Mouse (Mus musculus): ENCODE data around the gene Zbtb25. TPM values are rescaled to one million over a fixed set of nuclear protein-coding genes. Genes with fewer than 3 reads are reported as not detected.

Gene Zbtb25
- 22.1 and 28.7 TPM in 2 replicates for polyA plus RNA-seq (2012; rRNA removed)

DNA sequence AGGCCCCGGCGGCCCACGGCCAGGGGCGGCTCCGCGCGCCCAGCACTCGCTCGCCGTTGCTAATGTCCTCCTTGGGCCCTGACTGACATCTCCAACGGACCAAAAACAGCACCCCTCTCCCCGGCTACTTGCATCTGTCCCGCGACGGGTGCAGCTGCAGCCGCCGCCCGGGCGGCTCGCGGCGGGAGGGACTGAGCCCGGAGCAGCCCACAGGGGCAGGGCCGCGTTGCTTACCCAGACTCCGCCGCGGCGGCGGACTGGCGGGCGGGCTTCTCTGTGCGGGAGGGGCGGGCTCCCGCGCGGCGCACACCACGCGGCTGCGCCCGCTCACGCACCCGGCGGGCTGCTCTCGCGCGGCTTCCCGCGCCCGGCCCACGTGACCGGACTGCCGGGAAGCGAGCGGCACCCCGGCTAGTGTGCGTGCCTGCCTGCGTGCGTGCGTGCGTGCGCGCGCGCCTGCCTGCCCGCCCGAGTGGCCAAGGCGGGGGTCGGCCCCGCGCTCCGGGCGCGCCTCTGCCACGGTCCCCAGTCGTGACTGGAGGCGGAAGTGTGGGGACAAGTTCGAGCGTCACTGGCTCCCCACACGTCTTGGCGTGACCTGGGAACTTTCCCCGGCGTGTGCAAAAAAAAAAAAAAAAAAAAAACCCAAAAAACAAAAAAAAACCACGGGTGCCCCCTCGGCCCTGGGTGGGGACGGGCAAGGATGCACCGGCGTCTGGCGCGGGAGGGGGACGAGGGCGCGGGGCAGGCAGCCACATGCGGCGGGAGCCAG lies at the start of gene Zbtb25:
Gene Zbtb25, minus strand, starts transcription at position 397 of the 772 bp plus-strand sequence.
- Histone ChIP-seq H3K27ac (ENCODE audit: control insufficient read depth, insufficient read depth, low read length) (peak within 1 kb of the TSS; percentile 69), H3K4me3 (ENCODE audit: control insufficient read depth, insufficient read depth, low read length) (peak within 1 kb of the TSS; percentile 68), H3K4me1 (replicated peaks; ENCODE audit: control insufficient read depth, insufficient read depth, low read length) (peaks cover 22% of the 10 kb centered on the region), H3K36me3 (ENCODE audit: control insufficient read depth, insufficient read depth, low read length) (no peaks in the 10 kb centered on the region), H3K27me3 (ENCODE audit: control insufficient read depth, insufficient read depth, low read length) (no peaks in the 10 kb centered on the region)
- WGBS, result under 1% methylated on average over 96 of the region's 96 CpGs
- peak; percentile 70 for DNase-seq
- TF ChIP-seq CTCF (IDR thresholded peaks at IDR 0.05; ENCODE audit: borderline replicate concordance, control insufficient read depth, extremely low read depth, insufficient read depth, low read length, poor library complexity) (peak; percentile 18; the same call in 1 of the 2 replicates), POLR2A (IDR thresholded peaks at IDR 0.05; ENCODE audit: control insufficient read depth, extremely low read depth, insufficient read depth, low read length, poor library complexity) (peak; percentile 80)

GRCm38 (mm10) chr12:76418346-76418745 lies 48.9 kb upstream of the Zbtb25 start:
- Histone ChIP-seq H3K4me3 (ENCODE audit: control insufficient read depth, insufficient read depth, low read length) (no peak overlapping the region), H3K27me3 (ENCODE audit: control insufficient read depth, insufficient read depth, low read length) (no peaks in the 10 kb centered on the region; the same call in 1 of the 2 replicates), H3K27ac (ENCODE audit: control insufficient read depth, insufficient read depth, low read length) (no peak overlapping the region), H3K4me1 (replicated peaks; ENCODE audit: control insufficient read depth, insufficient read depth, low read length) (no peaks in the 10 kb centered on the region), H3K36me3 (ENCODE audit: control insufficient read depth, insufficient read depth, low read length) (no peaks in the 10 kb centered on the region)
- WGBS, result 94% methylated on average over 5 of the region's 5 CpGs
- no peak for DNase-seq
- no peak for TF ChIP-seq CTCF (IDR thresholded peaks at IDR 0.05; ENCODE audit: borderline replicate concordance, control insufficient read depth, extremely low read depth, insufficient read depth, low read length, poor library complexity)
- no peak for TF ChIP-seq POLR2A (IDR thresholded peaks at IDR 0.05; ENCODE audit: control insufficient read depth, extremely low read depth, insufficient read depth, low read length, poor library complexity)

DNA sequence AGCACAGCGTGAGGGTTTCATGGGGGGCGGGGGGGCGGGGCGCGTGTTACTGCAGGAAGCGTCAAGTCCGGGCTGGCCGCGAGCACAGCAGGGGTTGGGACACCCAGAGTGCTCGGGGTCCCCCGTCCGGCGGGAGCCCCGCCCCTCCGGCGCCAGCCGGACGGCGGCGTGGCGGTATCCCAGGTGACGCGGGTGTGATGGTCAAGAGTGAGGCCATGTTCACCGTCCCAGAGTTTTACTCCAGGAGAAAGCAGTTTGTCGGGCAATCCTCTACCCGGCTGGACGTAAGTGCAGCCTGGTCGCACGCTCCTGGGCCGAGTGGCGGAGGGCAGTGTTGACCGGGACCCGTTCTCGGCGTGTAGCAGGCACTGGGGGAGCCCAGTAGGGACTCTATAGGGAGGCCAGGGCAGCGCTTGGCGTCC lies 48.0 kb upstream of the Zbtb25 start, which contains the start of gene Ppp1r36:
Gene Ppp1r36, plus strand, starts transcription at position 106 of the 422 bp plus-strand sequence.
- no peak for DNase-seq
- H3K27me3 ChIP-seq (ENCODE audit: control insufficient read depth, insufficient read depth, low read length), result no peaks in the 10 kb centered on the region; the same call in 1 of the 2 replicates
- 34% methylated on average over 37 of the region's 37 CpGs for WGBS
- no peaks in the 10 kb centered on the region for H3K36me3 ChIP-seq (ENCODE audit: control insufficient read depth, insufficient read depth, low read length)
- H3K4me1 ChIP-seq (replicated peaks; ENCODE audit: control insufficient read depth, insufficient read depth, low read length), result no peaks in the 10 kb centered on the region
- no peak within 1 kb of the TSS for H3K4me3 ChIP-seq (ENCODE audit: control insufficient read depth, insufficient read depth, low read length)
- no peak within 1 kb of the TSS for H3K27ac ChIP-seq (ENCODE audit: control insufficient read depth, insufficient read depth, low read length)
- TF ChIP-seq POLR2A (IDR thresholded peaks at IDR 0.05; ENCODE audit: control insufficient read depth, extremely low read depth, insufficient read depth, low read length, poor library complexity) (no peak), CTCF (IDR thresholded peaks at IDR 0.05; ENCODE audit: borderline replicate concordance, control insufficient read depth, extremely low read depth, insufficient read depth, low read length, poor library complexity) (no peak)

DNA sequence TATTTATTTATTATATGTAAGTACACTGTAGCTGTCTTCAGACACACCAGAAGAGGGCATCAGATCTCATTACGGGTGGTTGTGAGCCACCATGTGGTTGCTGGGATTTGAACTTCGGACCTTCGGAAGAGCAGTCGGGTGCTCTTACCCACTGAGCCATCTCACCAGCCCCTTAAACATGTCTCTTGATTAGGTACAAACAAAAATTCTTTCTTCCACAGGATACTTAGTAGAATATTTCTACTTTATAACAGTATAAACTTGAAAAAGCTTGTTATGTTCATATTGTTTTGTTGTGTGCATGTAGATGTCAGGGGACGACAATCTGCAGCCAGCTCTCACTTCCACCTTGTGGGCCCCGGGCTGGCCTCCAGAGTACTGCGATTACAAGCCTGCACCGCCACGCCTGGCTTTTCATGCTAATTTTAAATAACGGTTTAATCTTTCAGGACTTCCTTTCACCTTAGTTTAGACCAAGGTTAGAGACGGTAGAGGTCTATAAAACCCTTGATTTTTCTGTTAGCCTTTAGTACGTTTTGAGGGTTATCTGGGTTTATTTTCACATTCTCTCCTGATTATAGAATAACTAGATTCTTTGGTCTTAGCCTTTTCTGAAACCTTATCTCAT lies 46.1 kb upstream of the Zbtb25 start:
- 51% methylated on average over 12 of the region's 12 CpGs for WGBS
- DNase-seq, result no peak
- no peak overlapping the region for H3K27ac ChIP-seq (ENCODE audit: control insufficient read depth, insufficient read depth, low read length)

GRCm38 (mm10) chr12:76409166-76409565 lies 39.8 kb upstream of the Zbtb25 start:
- no peak for DNase-seq
- TF ChIP-seq CTCF (IDR thresholded peaks at IDR 0.05; ENCODE audit: borderline replicate concordance, control insufficient read depth, extremely low read depth, insufficient read depth, low read length, poor library complexity) (no peak), POLR2A (IDR thresholded peaks at IDR 0.05; ENCODE audit: control insufficient read depth, extremely low read depth, insufficient read depth, low read length, poor library complexity) (no peak)
- peaks cover 18% of the 10 kb centered on the region for H3K4me1 ChIP-seq (replicated peaks; ENCODE audit: control insufficient read depth, insufficient read depth, low read length)
- H3K36me3 ChIP-seq (ENCODE audit: control insufficient read depth, insufficient read depth, low read length), result no peaks in the 10 kb centered on the region
- WGBS, result 88% methylated on average over 4 of the region's 4 CpGs
- no peak overlapping the region for H3K27ac ChIP-seq (ENCODE audit: control insufficient read depth, insufficient read depth, low read length)
- peaks cover 14% of the 10 kb centered on the region; the same call in 1 of the 2 replicates for H3K27me3 ChIP-seq (ENCODE audit: control insufficient read depth, insufficient read depth, low read length)
- H3K4me3 ChIP-seq (ENCODE audit: control insufficient read depth, insufficient read depth, low read length), result no peak overlapping the region

More for the DNA sequence above, 46.1 kb upstream of the Zbtb25 start:
- Histone ChIP-seq H3K4me3 (ENCODE audit: control insufficient read depth, insufficient read depth, low read length) (no peak overlapping the region), H3K27me3 (ENCODE audit: control insufficient read depth, insufficient read depth, low read length) (no peaks in the 10 kb centered on the region; the same call in 1 of the 2 replicates), H3K36me3 (ENCODE audit: control insufficient read depth, insufficient read depth, low read length) (no peaks in the 10 kb centered on the region), H3K4me1 (replicated peaks; ENCODE audit: control insufficient read depth, insufficient read depth, low read length) (no peaks in the 10 kb centered on the region)
- no peak for TF ChIP-seq CTCF (IDR thresholded peaks at IDR 0.05; ENCODE audit: borderline replicate concordance, control insufficient read depth, extremely low read depth, insufficient read depth, low read length, poor library complexity)
- no peak for TF ChIP-seq POLR2A (IDR thresholded peaks at IDR 0.05; ENCODE audit: control insufficient read depth, extremely low read depth, insufficient read depth, low read length, poor library complexity)

DNA sequence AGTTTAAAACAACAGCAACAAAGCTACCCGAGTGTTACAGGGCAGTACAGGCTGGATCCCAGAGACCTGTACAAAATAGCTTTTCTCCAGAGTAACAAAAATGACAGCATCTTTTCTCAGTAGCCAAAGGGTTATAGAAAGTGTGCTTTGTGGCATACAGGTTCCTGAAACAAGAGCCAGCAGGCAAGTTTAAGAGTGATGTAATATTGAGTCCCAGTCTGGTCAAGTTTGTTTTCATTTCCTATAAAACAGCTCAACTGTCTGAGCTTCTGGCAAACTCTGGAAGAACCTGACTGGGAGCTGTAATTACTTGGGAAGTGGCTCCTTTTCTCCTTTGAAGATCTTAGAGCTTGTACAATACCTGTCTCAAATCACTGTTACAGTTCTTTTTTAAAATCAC lies 37.8 kb upstream of the Zbtb25 start:
- no peak overlapping the region for H3K4me3 ChIP-seq (ENCODE audit: control insufficient read depth, insufficient read depth, low read length)
- peaks cover 24% of the 10 kb centered on the region for H3K4me1 ChIP-seq (replicated peaks; ENCODE audit: control insufficient read depth, insufficient read depth, low read length)
- H3K36me3 ChIP-seq (ENCODE audit: control insufficient read depth, insufficient read depth, low read length), result no peaks in the 10 kb centered on the region
- H3K27ac ChIP-seq (ENCODE audit: control insufficient read depth, insufficient read depth, low read length), result no peak overlapping the region
- no peak for DNase-seq
- peaks cover 14% of the 10 kb centered on the region; the same call in 1 of the 2 replicates for H3K27me3 ChIP-seq (ENCODE audit: control insufficient read depth, insufficient read depth, low read length)
- TF ChIP-seq CTCF (IDR thresholded peaks at IDR 0.05; ENCODE audit: borderline replicate concordance, control insufficient read depth, extremely low read depth, insufficient read depth, low read length, poor library complexity) (no peak), POLR2A (IDR thresholded peaks at IDR 0.05; ENCODE audit: control insufficient read depth, extremely low read depth, insufficient read depth, low read length, poor library complexity) (no peak)
- WGBS, result 83% methylated on average over 1 of the region's 1 CpGs
